Mouse (Mus musculus): ENCODE measurements around the gene Corin. TPM values are rescaled to one million over a fixed set of nuclear protein-coding genes. Genes with fewer than 3 reads are reported as not detected.

Gene Corin
- polyA plus RNA-seq, 1 experiment from 2014 or later: 5.0 TPM

DNA sequence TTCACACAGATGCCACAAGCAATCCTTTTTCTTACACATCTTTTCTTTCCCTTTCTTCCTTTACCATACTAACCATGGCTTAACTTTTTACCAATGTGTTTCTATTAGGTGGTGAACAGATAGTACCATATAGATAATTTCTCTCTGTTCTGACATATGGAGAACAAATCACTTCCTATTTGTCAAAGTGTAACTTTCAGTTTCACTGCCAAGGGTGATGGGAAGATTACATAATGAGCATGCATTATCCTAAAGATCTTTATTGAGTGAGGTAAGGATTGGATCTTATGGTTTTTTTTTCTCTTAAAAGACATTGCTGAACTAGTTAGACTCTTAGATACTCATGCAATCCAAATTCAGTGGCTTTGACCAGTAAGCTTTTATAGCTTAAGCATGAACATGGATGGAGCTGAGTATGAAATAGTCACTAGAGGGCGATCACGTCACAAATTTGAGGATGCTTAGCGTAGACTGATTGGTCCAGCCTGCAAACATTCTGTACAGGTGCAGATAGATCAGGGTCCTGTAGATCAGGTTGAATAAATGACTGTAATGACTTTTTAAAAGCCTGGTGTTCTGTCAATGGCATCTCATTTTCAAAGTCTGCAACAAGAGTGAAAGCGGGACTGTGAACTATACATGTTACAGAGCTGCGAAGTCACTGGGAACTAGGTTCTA lies 154.1 kb downstream of the Corin start:
- Histone ChIP-seq H3K27me3 (ENCODE audit: low read depth, poor library complexity, severe bottlenecking) (no peaks in the 10 kb centered on the region), H3K4me1 (no peaks in the 10 kb centered on the region), H3K36me3 (no peaks in the 10 kb centered on the region), H3K9me3 (replicated peaks) (no peaks in the 10 kb centered on the region), H3K4me3 (no peak overlapping the region), H3K27ac (replicated peaks) (no peak overlapping the region)
- peak; percentile 24 for DNase-seq (ENCODE audit: low spot score)
- 34% methylated on average over 5 of the region's 5 CpGs for WGBS

DNA sequence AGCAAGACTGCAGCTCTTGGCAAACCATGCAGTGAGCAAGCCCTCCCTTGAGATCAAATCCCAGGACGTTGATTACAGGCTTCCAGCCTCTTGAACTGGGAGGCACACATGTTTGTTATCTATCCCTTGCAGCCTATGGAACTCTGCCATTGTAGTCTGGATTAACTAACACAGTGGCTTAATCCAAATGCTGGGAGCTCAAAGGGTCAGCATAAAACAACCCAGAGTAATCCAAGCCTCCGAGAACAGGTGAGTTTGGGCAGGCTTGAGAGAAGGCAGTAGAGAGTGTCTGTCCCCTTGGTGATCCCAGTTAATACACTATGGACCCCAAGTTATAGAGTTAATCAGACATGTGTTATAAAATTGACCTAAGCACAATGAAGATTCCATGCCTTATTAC lies 155.7 kb downstream of the Corin start:
- DNase-seq (ENCODE audit: low spot score): no peak
- no peaks in the 10 kb centered on the region for H3K9me3 ChIP-seq (replicated peaks)
- H3K36me3 ChIP-seq: no peaks in the 10 kb centered on the region
- no peak overlapping the region for H3K27ac ChIP-seq (replicated peaks)
- H3K4me3 ChIP-seq: no peak overlapping the region
- H3K4me1 ChIP-seq: no peaks in the 10 kb centered on the region
- no peaks in the 10 kb centered on the region for H3K27me3 ChIP-seq (ENCODE audit: low read depth, poor library complexity, severe bottlenecking)
- 61% methylated on average over 2 of the region's 2 CpGs for WGBS

GRCm38 (mm10) chr5:72335873-72336272 lies 168.4 kb downstream of the Corin start:
- Histone ChIP-seq H3K9me3 (replicated peaks) (no peaks in the 10 kb centered on the region), H3K27ac (replicated peaks) (no peak overlapping the region), H3K4me3 (no peak overlapping the region), H3K4me1 (peaks cover 5% of the 10 kb centered on the region), H3K36me3 (no peaks in the 10 kb centered on the region), H3K27me3 (ENCODE audit: low read depth, poor library complexity, severe bottlenecking) (no peaks in the 10 kb centered on the region)
- no peak for DNase-seq (ENCODE audit: low spot score)
- 87% methylated on average over 5 of the region's 5 CpGs for WGBS

GRCm38 (mm10) chr5:72332901-72333300 lies 171.4 kb downstream of the Corin start:
- Histone ChIP-seq H3K4me1 (peaks cover 24% of the 10 kb centered on the region), H3K27me3 (ENCODE audit: low read depth, poor library complexity, severe bottlenecking) (no peaks in the 10 kb centered on the region), H3K27ac (replicated peaks) (no peak overlapping the region), H3K4me3 (no peak overlapping the region), H3K36me3 (no peaks in the 10 kb centered on the region), H3K9me3 (replicated peaks) (no peaks in the 10 kb centered on the region)
- no peak for DNase-seq (ENCODE audit: low spot score)
- WGBS: 93% methylated on average over 10 of the region's 10 CpGs

DNA sequence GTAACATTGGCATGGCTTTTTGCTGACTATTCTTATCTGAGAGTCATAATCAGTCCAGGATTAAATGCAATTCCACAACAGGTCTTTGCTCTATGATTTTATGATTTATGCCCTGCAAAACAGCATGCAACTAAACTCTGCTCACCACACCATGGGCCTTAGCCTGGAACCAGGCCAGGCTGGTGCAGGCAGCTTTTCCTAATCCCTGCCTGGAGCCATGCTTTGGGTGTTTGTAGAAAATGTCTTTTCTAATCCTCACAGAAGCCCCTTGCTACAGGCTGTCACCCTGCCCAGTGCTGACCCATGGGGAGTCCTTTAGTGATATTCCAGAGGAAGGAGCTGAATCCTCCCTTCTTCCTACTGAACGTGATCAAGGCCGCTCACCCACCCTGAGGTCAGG lies 173.1 kb downstream of the Corin start:
- Histone ChIP-seq H3K4me3 (no peak overlapping the region), H3K4me1 (peaks cover 24% of the 10 kb centered on the region), H3K9me3 (replicated peaks) (no peaks in the 10 kb centered on the region), H3K27ac (replicated peaks) (no peak overlapping the region), H3K27me3 (ENCODE audit: low read depth, poor library complexity, severe bottlenecking) (no peaks in the 10 kb centered on the region), H3K36me3 (no peaks in the 10 kb centered on the region)
- 83% methylated on average over 2 of the region's 2 CpGs for WGBS
- DNase-seq (ENCODE audit: low spot score): no peak

GRCm38 (mm10) chr5:72330648-72331047 lies 173.6 kb downstream of the Corin start:
- Histone ChIP-seq H3K27me3 (ENCODE audit: low read depth, poor library complexity, severe bottlenecking) (no peaks in the 10 kb centered on the region), H3K27ac (replicated peaks) (no peak overlapping the region), H3K4me3 (no peak overlapping the region), H3K4me1 (peaks cover 24% of the 10 kb centered on the region), H3K9me3 (replicated peaks) (no peaks in the 10 kb centered on the region), H3K36me3 (no peaks in the 10 kb centered on the region)
- 72% methylated on average over 11 of the region's 11 CpGs for WGBS
- no peak for DNase-seq (ENCODE audit: low spot score)

DNA sequence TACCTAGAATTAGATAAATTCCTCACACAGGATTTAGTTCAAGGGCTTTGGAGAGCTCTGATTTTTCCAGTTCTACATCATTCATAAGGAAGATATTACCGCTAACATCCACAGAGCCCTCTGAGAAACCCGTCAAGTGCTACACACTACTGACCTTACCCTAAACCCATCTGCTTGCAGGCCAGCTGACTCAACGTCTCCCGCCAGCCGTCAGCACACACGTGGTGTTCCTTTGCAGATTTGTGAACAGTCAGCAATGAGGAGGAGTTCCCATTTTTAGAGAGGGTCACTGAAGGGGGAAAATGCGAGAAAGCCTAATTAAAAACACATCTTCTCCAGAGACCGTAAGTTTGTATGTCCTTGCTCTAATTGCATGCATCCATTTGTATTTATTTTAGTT lies 174.8 kb downstream of the Corin start:
- Histone ChIP-seq H3K36me3 (no peaks in the 10 kb centered on the region), H3K4me3 (no peak overlapping the region), H3K9me3 (replicated peaks) (no peaks in the 10 kb centered on the region), H3K27me3 (ENCODE audit: low read depth, poor library complexity, severe bottlenecking) (no peaks in the 10 kb centered on the region), H3K4me1 (peaks cover 24% of the 10 kb centered on the region), H3K27ac (replicated peaks) (no peak overlapping the region)
- WGBS: 77% methylated on average over 8 of the region's 8 CpGs
- no peak for DNase-seq (ENCODE audit: low spot score)

GRCm38 (mm10) chr5:72315282-72315681 lies 189.0 kb downstream of the Corin start:
- Histone ChIP-seq H3K27ac (replicated peaks) (no peak overlapping the region), H3K4me3 (no peak overlapping the region), H3K9me3 (replicated peaks) (no peaks in the 10 kb centered on the region), H3K4me1 (no peaks in the 10 kb centered on the region), H3K27me3 (ENCODE audit: low read depth, poor library complexity, severe bottlenecking) (no peaks in the 10 kb centered on the region), H3K36me3 (no peaks in the 10 kb centered on the region)
- WGBS: 82% methylated on average over 4 of the region's 4 CpGs
- no peak for DNase-seq (ENCODE audit: low spot score)

DNA sequence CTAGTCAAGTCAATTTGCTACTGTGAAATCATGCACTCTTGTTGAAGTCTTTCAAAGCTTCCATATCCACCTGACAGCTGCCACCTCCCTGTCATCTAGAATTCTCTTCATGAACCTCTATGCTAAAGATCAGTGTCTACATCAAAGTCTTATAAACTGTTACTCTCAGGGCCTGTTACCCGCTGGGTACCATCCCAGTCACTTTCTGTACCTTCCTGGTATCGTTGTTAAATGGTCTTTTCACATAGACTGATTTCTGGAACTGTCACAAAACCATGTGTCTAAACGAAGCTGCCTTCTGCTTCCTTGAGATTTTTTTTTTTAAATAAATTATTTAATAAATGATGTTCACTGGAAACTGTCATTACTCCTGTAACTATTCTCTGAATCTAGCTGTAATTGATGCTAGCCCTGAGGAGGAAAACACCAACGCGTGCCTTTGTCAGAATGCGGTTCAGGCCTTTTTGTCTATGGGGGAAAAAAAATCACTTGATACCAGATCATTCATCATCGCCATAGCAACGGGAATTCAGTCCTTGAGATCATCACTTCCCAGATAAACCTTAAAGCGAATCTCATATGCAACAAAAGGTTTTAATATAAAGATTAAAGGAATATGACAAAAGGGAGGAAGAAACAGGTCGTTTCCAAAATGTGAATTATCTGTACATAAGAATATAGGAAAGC lies 205.7 kb downstream of the Corin start:
- WGBS: 80% methylated on average over 10 of the region's 10 CpGs
- DNase-seq (ENCODE audit: low spot score): no peak
- Histone ChIP-seq H3K27me3 (ENCODE audit: low read depth, poor library complexity, severe bottlenecking) (no peaks in the 10 kb centered on the region), H3K4me3 (no peak overlapping the region), H3K4me1 (peaks cover 5% of the 10 kb centered on the region; the same call in 1 of the 2 replicates), H3K9me3 (replicated peaks) (no peaks in the 10 kb centered on the region), H3K27ac (replicated peaks) (no peak overlapping the region), H3K36me3 (peaks cover 13% of the 10 kb centered on the region)

GRCm38 (mm10) chr5:72285077-72285476 lies 219.2 kb downstream of the Corin start:
- Histone ChIP-seq H3K4me3 (no peak overlapping the region), H3K27ac (replicated peaks) (no peak overlapping the region), H3K4me1 (no peaks in the 10 kb centered on the region), H3K27me3 (ENCODE audit: low read depth, poor library complexity, severe bottlenecking) (no peaks in the 10 kb centered on the region), H3K9me3 (replicated peaks) (no peaks in the 10 kb centered on the region), H3K36me3 (peaks cover 26% of the 10 kb centered on the region)
- 91% methylated on average over 3 of the region's 3 CpGs for WGBS
- DNase-seq (ENCODE audit: low spot score): no peak

DNA sequence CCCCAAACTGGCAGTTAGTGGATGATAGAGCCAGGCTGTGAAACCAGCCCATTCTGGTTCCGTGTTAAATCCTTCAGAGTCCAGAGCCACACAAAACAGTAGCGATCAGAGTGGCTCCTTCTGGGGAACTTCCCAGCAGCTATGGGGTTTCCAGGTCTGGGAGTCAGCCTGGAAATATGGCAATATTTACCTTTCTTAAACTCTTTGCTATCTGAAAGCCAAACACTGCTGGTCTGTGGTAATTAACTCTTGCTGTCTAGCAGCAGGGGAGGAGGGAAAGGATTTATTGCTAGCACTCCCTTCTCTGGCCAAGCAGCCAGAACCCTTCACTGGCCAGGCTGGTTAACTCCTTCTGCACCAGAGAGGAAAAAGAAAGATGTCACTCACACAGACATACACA lies 221.4 kb downstream of the Corin start:
- Histone ChIP-seq H3K36me3 (peaks cover 30% of the 10 kb centered on the region), H3K27ac (replicated peaks) (no peak overlapping the region), H3K4me3 (no peak overlapping the region), H3K27me3 (ENCODE audit: low read depth, poor library complexity, severe bottlenecking) (no peaks in the 10 kb centered on the region), H3K4me1 (no peaks in the 10 kb centered on the region), H3K9me3 (replicated peaks) (no peaks in the 10 kb centered on the region)
- DNase-seq (ENCODE audit: low spot score): no peak
- WGBS: 46% methylated on average over 2 of the region's 2 CpGs

- Histone ChIP-seq H3K9me3 (replicated peaks) (no peaks in the 10 kb centered on the region), H3K4me1 (0 out of 2 replicates have a peak, but pooled peaks cover under 1% of the 10 kb centered on the region), H3K27ac (replicated peaks) (no peak overlapping the region), H3K27me3 (ENCODE audit: low read depth, poor library complexity, severe bottlenecking) (no peaks in the 10 kb centered on the region), H3K36me3 (peaks cover 12% of the 10 kb centered on the region; the same call in 1 of the 2 replicates), H3K4me3 (no peak overlapping the region)
- WGBS: 63% methylated on average over 8 of the region's 8 CpGs
- DNase-seq (ENCODE audit: low spot score): no peak
Observed at GRCm38 (mm10) chr5:72269652-72270051, 234.6 kb downstream of the Corin start.

DNA sequence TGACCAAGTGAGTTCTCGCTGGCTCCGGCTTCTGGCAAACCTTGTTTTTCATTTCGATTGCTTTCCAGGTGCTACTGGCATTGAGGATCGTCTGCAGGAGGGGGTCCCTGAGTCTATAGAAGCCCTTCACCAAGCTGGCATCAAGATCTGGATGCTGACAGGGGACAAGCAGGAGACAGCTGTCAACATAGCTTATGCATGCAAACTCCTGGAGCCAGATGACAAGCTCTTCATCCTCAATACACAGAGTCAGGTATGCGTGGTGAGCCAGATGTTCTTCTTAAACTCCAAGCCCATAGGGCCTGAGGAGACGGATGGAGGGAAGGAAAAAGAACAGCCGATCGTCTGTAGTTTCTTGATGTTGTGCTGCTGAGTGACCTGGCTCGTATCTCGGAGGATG lies 235.1 kb downstream of the Corin start:
- Histone ChIP-seq H3K9me3 (replicated peaks) (no peaks in the 10 kb centered on the region), H3K27ac (replicated peaks) (no peak overlapping the region), H3K4me1 (peaks cover 5% of the 10 kb centered on the region), H3K27me3 (ENCODE audit: low read depth, poor library complexity, severe bottlenecking) (no peaks in the 10 kb centered on the region), H3K4me3 (no peak overlapping the region), H3K36me3 (peaks cover 14% of the 10 kb centered on the region)
- no peak for DNase-seq (ENCODE audit: low spot score)
- WGBS: 85% methylated on average over 10 of the region's 10 CpGs
